Mouse (Mus musculus) gastrocnemius, postnatal 25 days (tissue): ENCODE results near the gene Slc5a10. TPM values are rescaled to one million over a fixed set of nuclear protein-coding genes. Genes with fewer than 3 reads are reported as not detected.

Experiments used
- DNase-seq: peaks from one replicate; pipeline ENCODE4 v3.0.0; 2022
- total RNA-seq, 2 experiments: library from RNA; stranded (reverse); gene quantifications; 1 replicate in 1 of 2; 2 replicates in 1 of 2; pipeline ENCODE4 v1.2.3; 2021

Slc5a10 gene
- total RNA-seq, 2 experiments from 2014 or later, result not detected

DNA sequence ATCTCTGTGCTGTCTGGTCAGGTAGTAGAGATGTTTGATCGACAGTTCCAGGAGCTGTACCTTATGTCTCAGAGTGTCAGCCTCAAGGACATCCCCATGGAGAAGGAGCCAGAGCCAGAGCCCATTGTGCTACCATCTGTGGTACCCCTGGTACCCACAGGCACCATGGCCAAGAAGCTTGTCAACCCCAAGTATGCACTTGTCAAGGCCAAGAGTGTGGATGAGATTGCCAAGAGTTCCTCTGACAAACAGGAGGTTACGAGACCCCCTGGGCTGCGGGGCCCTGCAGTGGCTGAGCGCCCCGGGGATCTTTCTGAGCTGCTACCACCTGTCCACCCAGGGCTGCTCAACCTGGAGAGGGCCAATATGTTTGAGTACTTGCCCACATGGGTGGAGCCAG is 18.1 kb downstream of the Slc5a10 start:
- no peak for DNase-seq

DNA sequence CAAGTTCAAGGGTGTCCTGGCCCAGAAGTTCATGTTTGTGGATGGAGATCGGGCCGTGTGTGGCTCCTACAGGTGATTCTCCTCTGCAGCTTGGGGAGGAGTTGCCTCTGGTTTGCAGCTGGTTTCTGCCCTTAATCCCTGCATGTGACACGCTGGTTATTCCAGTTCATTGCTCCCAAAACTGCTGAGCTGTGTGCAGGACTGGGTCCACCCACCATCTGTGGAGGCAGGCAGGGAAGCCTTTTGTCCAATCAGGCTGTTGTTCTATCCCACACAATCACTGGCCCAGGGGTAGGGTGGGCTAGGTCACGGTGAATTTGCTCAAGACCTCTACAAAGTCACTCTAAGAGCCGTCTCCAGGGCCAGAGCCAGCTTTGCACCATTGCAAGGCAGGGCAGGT is 18.9 kb downstream of the Slc5a10 start:
- no peak for DNase-seq

DNA sequence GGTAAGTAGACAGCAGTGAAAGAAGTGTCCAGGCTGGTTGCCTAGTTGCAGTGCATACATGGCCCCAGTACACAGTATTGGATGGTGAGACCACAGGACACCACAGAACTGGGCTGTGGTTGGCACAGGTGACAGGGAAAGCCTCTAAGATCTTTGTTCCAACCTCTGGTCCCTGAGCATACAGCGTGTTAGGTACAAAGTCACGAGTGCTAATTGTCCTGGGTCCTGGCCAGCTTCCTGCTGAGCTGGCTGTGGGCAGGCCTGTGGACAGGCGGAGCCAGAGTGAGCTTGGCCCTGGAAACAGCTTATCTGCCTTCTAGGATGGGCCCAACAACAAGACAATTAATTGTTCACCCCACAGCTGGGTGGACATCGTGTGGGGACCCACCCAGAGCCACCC is 20.7 kb downstream of the Slc5a10 start:
- no peak for DNase-seq

DNA sequence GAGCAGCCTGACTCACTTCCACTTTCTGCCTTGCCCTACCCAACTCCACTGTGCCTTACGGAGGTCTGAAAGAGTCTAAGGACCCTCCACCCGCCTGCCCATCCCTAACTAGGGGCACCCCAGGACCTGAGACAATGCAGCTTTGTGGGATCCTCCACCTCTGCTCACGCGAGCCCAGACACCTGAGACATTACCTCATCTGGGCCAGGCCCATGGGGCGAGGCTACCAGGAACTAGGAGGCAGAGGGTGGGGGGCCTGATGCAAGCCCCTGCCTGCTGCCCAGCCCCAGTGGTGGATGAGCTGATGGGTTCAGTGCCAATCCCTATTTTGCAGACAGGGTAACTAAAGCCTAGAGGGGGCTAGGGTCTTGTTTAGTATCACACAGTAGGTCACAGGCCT is 21.2 kb downstream of the Slc5a10 start:
- DNase-seq, result no peak

DNA sequence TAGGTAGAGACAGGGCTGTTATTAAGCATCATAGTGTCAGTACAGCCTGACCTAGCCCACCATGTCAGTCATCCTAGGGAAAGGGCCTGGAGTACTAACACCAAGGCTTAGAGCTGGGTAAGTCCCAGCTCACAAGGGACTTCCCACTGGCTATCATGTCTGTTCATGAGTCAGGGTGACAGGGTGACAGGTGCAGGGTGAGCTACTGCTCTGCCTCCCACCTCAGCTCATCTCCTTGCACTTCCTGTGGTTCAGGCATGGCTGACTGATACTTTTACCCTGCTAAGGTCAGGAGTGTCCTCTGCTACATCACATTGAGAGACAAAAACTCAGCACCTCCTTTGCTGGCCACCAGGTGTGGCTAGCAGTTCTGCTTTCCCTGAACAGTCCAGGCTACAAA is 21.8 kb downstream of the Slc5a10 start:
- DNase-seq, result no peak

DNA sequence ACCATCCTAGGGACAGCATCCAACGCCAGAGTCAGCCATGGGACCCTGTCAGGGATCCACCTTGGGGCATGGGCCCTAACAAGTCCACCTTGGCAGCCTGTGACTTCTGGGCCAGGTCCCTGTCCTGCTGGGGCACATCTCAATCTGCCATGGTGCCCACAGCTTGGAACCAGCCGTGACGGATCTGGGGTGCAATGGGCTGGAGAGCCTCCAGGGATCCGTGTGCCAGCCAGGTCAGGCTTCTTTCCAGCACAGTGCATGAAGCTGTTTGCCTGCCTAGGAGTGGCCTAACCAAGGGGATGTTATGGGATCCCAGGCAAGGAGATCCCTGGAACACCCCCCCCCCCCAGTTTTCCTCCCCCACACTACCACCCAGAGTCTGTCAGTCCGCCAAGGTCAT is 27.6 kb downstream of the Slc5a10 start:
- DNase-seq, result no peak

DNA sequence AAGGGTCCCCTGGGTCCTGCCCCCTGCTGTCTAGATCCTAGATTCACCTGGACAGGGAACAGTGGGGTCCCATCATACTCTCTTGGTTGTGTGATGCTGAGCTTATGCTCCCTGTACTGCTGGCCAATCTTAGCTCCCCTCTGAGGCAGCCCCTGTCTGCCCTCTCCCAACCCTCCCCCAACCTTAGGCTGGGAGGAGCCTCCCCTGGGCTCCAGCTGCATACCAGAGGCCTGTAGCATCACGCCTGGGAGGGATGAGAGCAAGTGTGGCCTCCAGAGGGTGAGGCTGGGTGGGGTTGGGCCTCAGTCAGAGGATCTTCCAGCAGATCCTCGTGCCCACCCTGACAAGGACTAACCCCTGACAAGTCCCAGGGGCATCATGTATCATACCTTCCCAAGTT is 33.0 kb downstream of the Slc5a10 start:
- DNase-seq, result no peak

DNA sequence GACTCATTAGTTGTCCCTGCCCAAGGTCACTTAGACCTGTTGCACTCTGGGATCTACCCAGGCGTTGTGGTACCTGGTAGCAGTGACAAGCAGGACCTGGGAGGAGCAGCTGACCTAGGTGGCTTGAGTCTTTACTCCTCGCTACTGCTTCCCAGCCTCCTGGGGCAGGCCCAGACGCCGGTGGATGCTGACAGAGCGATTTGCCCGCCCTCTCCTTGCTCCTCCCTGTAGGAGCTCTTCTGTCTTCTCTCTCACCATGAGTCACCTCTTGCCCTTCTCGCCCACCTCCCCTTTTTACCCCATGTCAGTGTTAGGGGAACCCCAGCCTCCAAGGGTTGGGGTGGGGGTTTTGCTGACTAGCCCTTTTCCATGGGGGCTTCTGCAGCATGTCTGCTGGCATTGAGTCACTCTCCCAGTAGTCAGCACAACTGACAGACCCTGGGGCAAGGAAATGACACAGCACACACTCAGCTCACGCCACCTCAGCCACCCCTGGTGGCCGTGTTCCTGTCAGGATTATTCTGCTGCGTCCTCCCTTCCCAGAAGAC is 33.6 kb downstream of the Slc5a10 start:
- DNase-seq, result no peak

DNA sequence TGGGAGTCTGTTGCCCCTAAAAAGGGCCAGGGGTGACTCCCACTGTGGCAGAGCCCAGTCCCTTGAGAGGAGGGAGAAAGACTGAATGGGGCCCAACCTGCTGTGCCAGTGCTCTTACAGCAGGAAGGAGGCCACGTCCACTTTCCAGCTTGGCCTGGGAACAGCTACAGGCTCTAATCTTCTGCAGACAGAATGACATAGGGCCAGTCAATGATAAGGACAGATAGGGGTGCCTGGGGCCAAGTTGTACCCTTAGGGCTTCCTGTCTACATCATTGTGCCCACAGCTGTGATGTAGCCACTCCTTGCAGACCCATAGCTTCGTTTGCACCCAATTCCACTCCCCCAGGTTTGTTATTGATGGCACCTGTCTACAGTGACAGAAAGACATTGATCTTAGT is 34.5 kb downstream of the Slc5a10 start:
- DNase-seq, result no peak

DNA sequence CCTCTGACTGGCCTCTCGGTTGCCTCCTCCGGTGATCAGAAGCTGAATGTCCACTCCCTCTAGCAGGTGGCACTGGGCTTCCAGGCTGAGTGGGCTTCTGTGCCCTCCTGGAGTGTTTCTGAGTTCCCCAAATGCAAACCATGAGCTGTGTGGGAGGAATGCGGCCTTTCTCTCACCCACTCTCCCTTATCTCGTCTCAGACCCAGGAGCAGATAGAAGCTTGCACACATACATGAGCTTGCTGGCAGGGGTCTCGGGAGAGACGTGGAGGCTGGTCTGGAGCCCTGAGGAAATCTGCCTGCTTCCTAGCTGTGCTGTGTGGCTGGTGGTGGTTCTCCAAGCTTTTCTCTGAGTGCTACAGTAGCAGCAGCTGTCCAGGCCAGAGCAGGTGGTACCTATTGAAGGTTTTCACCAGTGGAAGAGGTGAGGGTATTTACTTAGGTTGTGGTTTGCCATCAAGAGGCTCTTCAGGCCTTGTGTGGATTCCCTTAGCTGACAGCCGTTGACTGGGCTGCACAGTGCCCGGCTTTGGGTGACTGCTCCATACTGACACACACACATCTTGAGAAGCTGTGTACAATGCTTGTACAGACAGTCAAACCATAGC is 35.4 kb downstream of the Slc5a10 start:
- no peak for DNase-seq

DNA sequence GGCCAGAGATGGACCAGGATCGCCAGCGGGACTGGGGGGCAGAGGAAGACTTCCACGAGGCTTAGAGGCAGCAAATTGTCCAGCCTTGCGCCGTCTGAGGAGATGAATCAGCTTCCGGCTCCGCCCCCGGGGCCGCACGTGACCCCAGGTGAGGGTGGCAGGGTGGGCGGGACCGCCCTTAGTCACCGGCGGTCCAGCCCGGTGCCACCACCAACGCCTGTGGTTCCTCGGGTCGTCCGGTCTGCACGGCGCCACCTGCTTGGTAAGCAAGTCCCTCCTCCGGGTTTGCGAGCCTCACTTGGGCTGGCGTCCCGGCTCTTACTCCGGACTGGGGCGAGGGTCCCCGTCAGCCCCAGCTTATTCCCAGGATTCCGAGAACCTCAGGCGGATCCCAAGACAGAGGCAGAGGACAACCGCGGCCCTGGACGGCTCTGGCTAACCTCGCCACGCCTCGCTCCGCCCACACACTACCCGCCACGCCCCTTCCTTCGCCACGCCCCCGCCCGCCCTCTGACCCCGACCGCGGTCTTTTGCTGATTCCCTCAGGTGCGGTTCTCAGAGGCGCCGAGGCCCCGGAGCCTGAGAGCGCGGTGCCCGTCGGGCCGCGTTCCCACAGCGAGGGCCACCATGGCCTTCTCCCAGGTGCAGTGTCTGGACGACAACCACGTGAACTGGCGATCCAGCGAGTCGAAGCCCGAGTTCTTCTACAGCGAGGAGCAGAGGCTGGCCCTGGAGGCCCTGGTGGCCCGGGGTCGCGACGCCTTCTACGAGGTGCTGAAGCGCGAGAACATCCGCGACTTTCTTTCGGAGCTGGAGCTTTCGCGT is 36.5 kb downstream of the Slc5a10 start, which contains the start of gene Fam83g:
Gene Fam83g, plus strand, starts transcription at position 185 of the 825 bp plus-strand sequence.
- DNase-seq, result peak; percentile 46

DNA sequence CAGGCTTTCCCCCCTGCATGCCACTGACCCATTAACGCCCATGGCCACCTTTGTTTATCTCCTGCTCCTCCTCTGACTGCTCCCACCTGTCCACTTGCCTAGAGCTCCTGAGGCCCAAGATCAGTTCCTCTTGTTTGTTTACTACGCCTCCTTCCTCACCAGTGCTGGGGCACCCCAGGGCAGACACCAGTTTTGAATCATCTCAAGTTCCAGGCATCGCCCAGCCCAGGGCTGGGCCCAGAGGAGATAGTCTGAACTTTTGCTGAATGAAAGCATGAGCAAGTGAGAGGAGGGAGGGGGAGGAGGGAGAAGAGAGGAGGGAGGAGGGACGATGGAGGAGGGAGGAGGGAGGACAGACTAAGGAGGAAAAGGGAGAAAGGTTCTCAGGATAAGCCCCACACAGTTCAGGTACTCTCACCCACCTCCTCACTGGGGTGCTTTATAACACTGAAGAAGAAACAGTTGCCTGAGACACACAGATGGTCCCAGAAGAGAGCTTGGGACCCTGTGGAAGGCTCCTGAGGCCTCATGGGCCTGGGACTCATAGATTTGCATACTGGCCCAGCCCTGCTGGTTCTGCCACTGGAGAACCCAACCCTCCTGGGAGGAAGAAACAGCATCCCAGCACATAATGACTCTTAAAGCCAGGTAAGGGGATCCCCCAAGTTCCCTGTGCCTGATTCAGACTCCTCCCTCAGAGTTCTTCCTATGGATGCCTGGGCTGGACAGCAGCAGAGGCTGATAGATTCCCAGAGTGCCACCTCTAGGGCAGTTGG is 41.3 kb downstream of the Slc5a10 start:
- DNase-seq, result no peak

DNA sequence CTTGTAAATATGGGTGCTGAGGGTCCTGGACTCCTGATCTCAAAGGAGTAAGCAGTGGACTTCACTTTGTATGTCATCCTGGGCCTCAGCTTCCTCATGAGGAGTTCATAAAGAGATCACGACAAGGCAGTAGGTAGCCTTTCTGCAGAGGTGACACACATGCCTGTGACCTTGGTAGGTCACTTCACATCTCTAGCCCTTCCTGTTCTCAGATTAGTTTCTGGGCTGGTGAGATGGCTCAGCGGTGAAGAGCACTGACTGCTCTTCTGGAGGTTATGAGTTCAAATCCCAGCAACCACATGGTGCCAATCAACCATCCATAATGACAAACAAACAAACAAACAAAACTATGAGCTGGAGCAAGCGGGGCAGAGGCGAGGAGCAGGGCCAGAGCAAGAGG is 42.9 kb downstream of the Slc5a10 start:
- no peak for DNase-seq

DNA sequence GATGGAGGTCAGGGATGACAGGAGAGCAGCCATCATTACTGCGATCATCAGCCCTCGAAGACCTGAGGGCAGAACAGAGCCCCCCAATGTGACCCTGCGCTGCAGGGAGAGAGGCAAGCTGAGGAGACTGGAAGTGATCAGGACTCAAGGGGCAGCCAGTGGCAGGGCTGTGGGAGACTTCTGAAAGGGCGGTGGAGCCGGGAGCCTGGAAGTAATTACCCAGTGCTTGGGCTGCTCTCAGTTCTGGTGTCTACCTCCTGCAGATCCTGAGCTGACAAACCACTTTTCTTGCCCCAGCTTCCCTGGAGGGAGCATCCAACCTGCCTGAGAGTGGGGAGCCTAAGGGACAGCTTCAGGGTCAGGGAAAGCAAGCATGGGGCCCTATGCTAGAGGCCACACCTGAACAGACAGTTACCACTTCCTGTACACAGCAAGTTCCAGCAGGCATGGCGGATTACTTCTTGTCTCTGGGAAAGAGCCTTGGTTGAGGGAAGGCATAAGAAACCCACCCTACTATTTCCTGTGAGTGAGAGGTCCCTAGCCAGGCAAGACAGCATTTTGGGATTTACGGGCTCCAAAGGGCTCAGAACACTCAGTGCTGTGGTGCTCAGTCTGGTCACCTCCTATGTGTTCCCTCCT is 44.3 kb downstream of the Slc5a10 start:
- DNase-seq, result no peak

DNA sequence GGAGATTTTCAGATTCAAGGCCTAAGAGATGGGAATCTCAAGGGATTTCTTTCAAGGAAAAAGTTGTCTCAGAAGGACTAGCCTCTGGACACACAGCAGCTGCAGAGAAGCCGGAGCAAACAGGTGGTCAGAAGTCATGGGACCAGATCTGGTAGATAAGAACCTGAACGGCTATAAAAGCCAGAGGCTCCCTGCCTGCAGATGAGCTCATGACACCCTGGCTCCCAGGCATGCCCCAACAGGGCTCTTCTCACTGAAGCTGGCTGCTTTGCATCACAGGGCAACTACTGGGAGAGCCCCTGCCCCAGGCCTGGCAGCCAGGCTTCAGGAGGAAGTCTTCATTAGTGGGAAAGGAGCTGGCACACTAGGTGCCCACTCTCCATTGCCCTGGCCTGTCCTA is 45.3 kb downstream of the Slc5a10 start:
- no peak for DNase-seq

DNA sequence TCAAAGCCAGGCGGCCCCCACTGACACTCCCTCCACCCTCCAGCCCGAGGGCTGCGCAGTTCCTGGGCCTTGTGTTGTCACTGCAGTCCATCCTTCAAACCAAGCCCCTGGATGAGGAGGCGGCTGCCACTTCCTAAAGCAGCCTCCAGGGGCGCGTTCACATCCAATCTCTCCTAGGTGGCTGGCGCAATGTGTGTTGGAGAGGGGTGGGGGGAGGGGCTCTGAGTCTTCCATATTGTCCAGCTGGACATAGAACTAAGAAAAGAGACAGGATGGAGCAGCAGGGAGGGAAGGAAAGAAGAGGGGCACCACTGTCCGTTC is 45.8 kb downstream of the Slc5a10 start:
- DNase-seq, result no peak

DNA sequence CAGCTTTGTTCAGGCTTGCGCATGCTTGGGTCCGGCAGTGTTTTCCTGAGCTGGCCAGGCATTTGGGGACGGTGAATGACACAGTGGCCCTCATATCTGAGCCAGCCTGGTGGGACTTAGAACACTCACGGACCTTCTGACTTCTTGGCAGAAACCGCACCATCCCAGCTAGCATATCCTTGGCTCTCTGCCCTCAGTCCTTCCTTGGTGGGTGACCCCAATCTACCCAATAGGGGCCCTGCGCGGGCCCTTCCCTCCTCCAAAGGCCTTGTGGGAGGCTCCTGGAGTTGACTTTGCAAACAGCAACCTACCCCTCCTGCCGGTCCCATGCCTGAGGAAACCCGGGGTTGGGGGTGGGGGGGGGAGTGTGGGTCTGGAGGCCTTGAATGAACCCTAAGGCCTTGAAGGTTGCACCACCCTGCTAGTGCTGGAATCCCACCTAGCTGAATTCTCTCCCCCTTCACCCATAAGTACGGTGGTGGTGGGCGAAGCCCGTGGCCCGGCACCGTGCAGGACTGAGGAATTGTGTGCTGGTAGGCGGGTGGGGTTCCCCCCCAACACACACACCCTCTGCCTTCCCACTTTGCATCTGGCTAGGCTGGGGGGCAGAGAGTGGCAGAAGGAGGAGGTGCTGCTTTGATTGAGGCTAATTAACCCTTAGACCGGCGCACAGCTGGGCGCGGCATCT is 46.3 kb downstream of the Slc5a10 start:
- DNase-seq, result no peak

DNA sequence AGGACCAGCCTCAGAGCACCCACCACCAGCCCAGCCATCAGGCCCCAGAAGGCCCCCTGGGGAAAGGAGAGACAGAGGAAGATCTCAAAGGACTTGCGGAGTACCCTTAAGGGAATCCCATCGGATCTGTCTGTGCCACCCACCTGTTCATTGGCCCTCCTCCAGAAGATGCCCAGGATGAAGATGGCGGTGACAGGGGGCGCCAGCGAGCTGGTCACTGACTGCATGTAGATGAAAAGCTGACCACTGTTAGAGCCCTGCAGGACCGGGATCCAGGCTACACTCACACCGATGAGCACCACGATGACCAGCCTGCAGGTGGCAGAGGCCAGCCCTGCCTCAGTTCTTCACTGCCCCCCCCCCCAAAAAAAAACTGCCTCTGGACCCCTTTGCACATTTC is 46.9 kb downstream of the Slc5a10 start:
- no peak for DNase-seq

DNA sequence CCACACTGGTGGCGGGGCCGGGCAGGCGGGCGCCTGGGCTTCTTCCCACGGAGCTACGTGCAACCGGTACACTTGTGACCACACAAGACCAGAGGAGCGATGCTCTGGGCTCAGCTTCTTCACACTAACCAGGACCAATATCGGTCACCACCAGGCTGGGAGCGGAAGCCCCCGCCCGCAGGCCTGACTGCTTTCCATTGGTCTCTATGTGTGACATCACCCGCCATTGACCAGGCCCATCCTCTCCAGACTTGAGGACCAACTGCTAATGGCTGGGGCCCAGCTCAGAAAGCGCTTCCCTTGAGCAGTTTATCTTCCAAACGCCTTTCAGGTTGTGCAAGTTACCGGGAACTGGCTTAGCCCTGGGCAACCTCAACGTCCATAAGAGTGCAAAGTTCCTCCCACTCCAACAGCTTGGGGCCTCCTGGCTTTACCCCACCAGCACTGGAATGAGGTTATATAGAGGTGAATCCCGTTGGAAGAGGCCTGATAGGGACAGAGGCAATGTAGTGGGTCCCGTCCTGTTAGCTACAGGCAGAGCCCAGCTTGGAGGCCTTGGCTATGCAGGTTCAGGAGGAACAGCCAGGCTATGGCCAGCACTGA is 48.7 kb downstream of the Slc5a10 start:
- DNase-seq, result no peak

DNA sequence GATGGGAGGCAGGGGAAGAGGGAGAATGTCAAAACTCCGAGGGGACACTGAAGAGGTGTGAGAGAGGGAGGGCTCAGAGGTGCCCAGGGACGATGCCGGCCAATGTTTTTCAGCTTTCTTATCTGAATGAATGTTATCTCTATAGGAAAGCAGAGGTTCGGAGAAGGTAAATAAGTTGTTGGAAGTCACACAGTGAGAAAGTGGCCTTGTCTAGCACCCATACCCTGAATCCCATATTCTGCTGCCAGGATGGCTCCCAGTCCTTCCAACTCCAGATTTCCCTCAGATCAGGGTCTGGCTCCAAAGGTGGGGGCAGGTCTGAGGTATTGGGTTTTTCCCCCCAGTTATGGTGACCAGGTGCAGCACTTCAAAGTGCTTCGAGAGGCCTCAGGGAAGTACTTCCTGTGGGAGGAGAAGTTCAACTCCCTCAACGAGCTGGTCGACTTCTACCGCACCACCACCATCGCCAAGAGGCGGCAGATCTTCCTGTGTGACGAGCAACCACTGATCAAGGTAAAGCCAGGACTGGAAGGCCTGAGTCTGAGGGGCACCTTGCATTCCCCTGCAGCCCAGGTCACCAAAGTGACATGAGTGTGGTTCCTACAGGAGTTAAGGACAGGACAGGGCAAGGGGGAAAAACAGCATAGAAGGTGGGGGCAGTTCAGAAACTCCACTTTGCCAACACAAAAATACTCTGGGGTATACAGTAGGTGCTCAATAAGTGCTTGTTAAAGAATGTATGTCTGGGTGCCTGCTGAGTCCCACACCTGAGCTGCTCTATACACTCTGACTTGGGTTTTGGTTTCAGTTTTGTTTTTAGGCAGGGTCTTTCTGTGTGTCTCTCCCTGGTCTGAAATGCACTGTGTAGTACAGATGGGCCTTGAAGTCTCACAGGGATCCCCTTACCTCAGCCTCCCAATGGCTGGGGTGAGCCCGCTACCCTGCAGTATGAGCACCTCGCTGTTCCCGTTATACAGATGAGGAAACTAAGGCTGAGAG is 50.8 kb downstream of the Slc5a10 start:
- DNase-seq, result no peak
